Comparison of ENCODE assay signal across 8 mouse cellular contexts in genomic region chr11:23679044-23679642, GRCm38 (mm10). TPM values are rescaled to one million over a fixed set of nuclear protein-coding genes. Genes with fewer than 3 reads are reported as not detected.
DNase-seq lines count a peak whose midpoint lies in the region; ATAC-seq and TF ChIP-seq lines count a peak whose summit lies in the region.

No protein-coding gene starts in this region.

- H3K4me1 ChIP-seq in hindbrain, embryonic 13.5 days (replicated peaks) = no peaks in the 10 kb centered on the region
- no peaks in the 10 kb centered on the region for H3K4me1 ChIP-seq in small intestine, adult 2 months (ENCODE audit: control insufficient read depth, insufficient read depth, insufficient read length, low read length)

- 43% methylated on average over 3 of the region's 3 CpGs for WGBS in hindbrain, embryonic 13.5 days
- 41% methylated on average over 3 of the region's 3 CpGs for WGBS in small intestine, adult 2 months

- no peak overlapping the region for H3K9ac ChIP-seq in hindbrain, embryonic 13.5 days

- ATAC-seq in hindbrain, embryonic 13.5 days (ENCODE audit: low FRiP score) = peak; percentile 46
- peak; percentile 86 for ATAC-seq in megakaryocyte-erythroid progenitor cell, adult 5-6 weeks (replicated peaks; ENCODE audit: low FRiP score, low TSS enrichment, poor library complexity, severe bottlenecking)

- H3K36me3 ChIP-seq in hindbrain, embryonic 13.5 days = peaks cover 78% of the 10 kb centered on the region
- peaks cover 40% of the 10 kb centered on the region for H3K36me3 ChIP-seq in small intestine, adult 2 months (ENCODE audit: control insufficient read depth, insufficient read depth, low read length)

- H3K4me2 ChIP-seq in hindbrain, embryonic 13.5 days = no peak overlapping the region

- H3K27ac ChIP-seq in hindbrain, embryonic 13.5 days = no peak overlapping the region
- H3K27ac ChIP-seq in small intestine, adult 2 months (ENCODE audit: insufficient read depth, low read depth, low read length) = no peak overlapping the region

- no peak for TF ChIP-seq POLR2A in small intestine, adult 2 months (IDR thresholded peaks at IDR 0.05; ENCODE audit: low read depth, low read length)

- DNase-seq in gastrocnemius, adult 18-20 months (ENCODE audit: low spot score) = peak; percentile 70
- no peak for DNase-seq in gastrocnemius, adult 8-10 months (ENCODE audit: low spot score in 2 of 2)
- peak; percentile 73 for DNase-seq in adrenal gland, postnatal 10 days
- peak; percentile 66 for DNase-seq in embryo, embryonic 9.5 days (ENCODE audit: extremely low spot score)
- peak; percentile 11 to 43 for DNase-seq in layer of hippocampus, postnatal 36 days

- peak; percentile 32; the same call in 1 of the 2 replicates for TF ChIP-seq CTCF in small intestine, adult 2 months (IDR thresholded peaks at IDR 0.05; ENCODE audit: extremely low read depth, insufficient read length, insufficient replicate concordance, low read depth, low read length)

- no peaks in the 10 kb centered on the region for H3K27me3 ChIP-seq in hindbrain, embryonic 13.5 days
- no peaks in the 10 kb centered on the region for H3K27me3 ChIP-seq in small intestine, adult 2 months (ENCODE audit: control insufficient read depth, insufficient read depth, low read length)

- H3K9me3 ChIP-seq in hindbrain, embryonic 13.5 days = no peaks in the 10 kb centered on the region

- H3K4me3 ChIP-seq in hindbrain, embryonic 13.5 days = no peak overlapping the region
- H3K4me3 ChIP-seq in small intestine, adult 2 months (ENCODE audit: low read depth, low read length) = no peak overlapping the region

RNA-seq across cellular contexts. Expression of gene Pex13, which starts 13.4 kb away (rescaled TPM):
- total RNA-seq in gastrocnemius, adult 18-20 months (2021) = 10 to 100 TPM; 19.0 to 21.0 TPM
- total RNA-seq in gastrocnemius, adult 8-10 months (2022) = 10 to 100 TPM; 17.9 to 23.8 (median 18.8) TPM
- 10 to 100 TPM; 56.8 to 59.9 TPM for total RNA-seq in adrenal gland, postnatal 10 days (2021)
- 33.2 and 35.2 TPM in 2 replicates for polyA plus RNA-seq in hindbrain, embryonic 13.5 days (2015; fragmentation: Nextera tagmentation; extraction: Ambion mirVana)
- total RNA-seq in layer of hippocampus, postnatal 36 days (2021) = 10 to 100 TPM; 28.4 to 29.7 TPM
- total RNA-seq in megakaryocyte-erythroid progenitor cell, adult 5-6 weeks (2014; fragmentation: Nextera tagmentation) = 10.8 and 10.9 TPM in 2 replicates
- total RNA-seq in megakaryocyte-erythroid progenitor cell, adult 5-6 weeks (2017) = 21.3 and 32.1 TPM in 2 replicates
- 2.7 and 6.0 TPM in 2 replicates for polyA plus RNA-seq in small intestine, adult 2 months (2012; rRNA removed)

RNA-seq across cellular contexts. Expression of gene Pus10, which starts 13.7 kb away (rescaled TPM):
- total RNA-seq in gastrocnemius, adult 18-20 months (2021) = 10 to 100 TPM; 13.7 to 17.9 TPM
- total RNA-seq in gastrocnemius, adult 8-10 months (2022) = 10 to 100 TPM; 13.7 to 18.6 (median 14.9) TPM
- 10 to 100 TPM; 23.2 to 28.7 TPM for total RNA-seq in adrenal gland, postnatal 10 days (2021)
- polyA plus RNA-seq in hindbrain, embryonic 13.5 days (2015; fragmentation: Nextera tagmentation; extraction: Ambion mirVana) = 11.8 and 14.0 TPM in 2 replicates
- 10 to 100 TPM; 12.4 to 15.5 TPM for total RNA-seq in layer of hippocampus, postnatal 36 days (2021)
- 46.3 and 48.7 TPM in 2 replicates for total RNA-seq in megakaryocyte-erythroid progenitor cell, adult 5-6 weeks (2014; fragmentation: Nextera tagmentation)
- 48.5 and 66.4 TPM in 2 replicates for total RNA-seq in megakaryocyte-erythroid progenitor cell, adult 5-6 weeks (2017)
- 0.36 and 0.51 TPM in 2 replicates for polyA plus RNA-seq in small intestine, adult 2 months (2012; rRNA removed)

RNA-seq across cellular contexts. Expression of gene 0610010F05Rik, which starts 45.7 kb away (rescaled TPM):
- total RNA-seq in gastrocnemius, adult 18-20 months (2021) = 10 to 100 TPM; 11.7 to 12.7 TPM
- 10 to 100 TPM; 11.7 to 16.0 (median 13.1) TPM for total RNA-seq in gastrocnemius, adult 8-10 months (2022)
- 10 to 100 TPM; 16.3 to 17.9 TPM for total RNA-seq in adrenal gland, postnatal 10 days (2021)
- polyA plus RNA-seq in hindbrain, embryonic 13.5 days (2015; fragmentation: Nextera tagmentation; extraction: Ambion mirVana) = 142 and 149 TPM in 2 replicates
- total RNA-seq in layer of hippocampus, postnatal 36 days (2021) = 10 to 100 TPM; 34.7 to 36.2 TPM
- 14.9 and 18.4 TPM in 2 replicates for total RNA-seq in megakaryocyte-erythroid progenitor cell, adult 5-6 weeks (2014; fragmentation: Nextera tagmentation)
- 46.4 and 53.7 TPM in 2 replicates for total RNA-seq in megakaryocyte-erythroid progenitor cell, adult 5-6 weeks (2017)
- 0.23 and 0.67 TPM in 2 replicates for polyA plus RNA-seq in small intestine, adult 2 months (2012; rRNA removed)

Comparison
In these comparisons a context has a peak if more than half of its experiments do, and no peak if none do; other contexts are left out.
1. DNase-seq: peak in gastrocnemius, adult 18-20 months (single experiment), adrenal gland, postnatal 10 days (single experiment), embryo, embryonic 9.5 days (single experiment) and layer of hippocampus, postnatal 36 days (2 of 2); none in gastrocnemius, adult 8-10 months (0 of 2).